Mouse (Mus musculus) R1 (cell line): ENCODE measurements at regions not wholly inside any gene's neighbourhood (a gene's known extent, or its start where the extent isn't known, plus 50 kb on each side); places are given as distances from the start of the nearest gene placed in this dataset.

Source experiments
- DNase-seq: peaks from one replicate; pipeline ENCODE4 v3.0.0-alpha.2; 2018; ENCODE audit warnings: low read depth, low spot score

- no peak for DNase-seq
Observed at GRCm38 (mm10) chr19:27563592-27563991, 134.0 kb upstream of the Pum3 start.

GRCm38 (mm10) chr19:27558199-27558598 lies 128.6 kb upstream of the Pum3 start:
- DNase-seq, result no peak

- no peak for DNase-seq
Observed at GRCm38 (mm10) chr19:27556697-27557096, 127.1 kb upstream of the Pum3 start.

GRCm38 (mm10) chr19:27554841-27555240 lies 125.2 kb upstream of the Pum3 start:
- no peak for DNase-seq

- DNase-seq, result no peak
Observed at GRCm38 (mm10) chr19:27553266-27553665, 123.6 kb upstream of the Pum3 start.

GRCm38 (mm10) chr19:27537746-27538145 lies 108.1 kb upstream of the Pum3 start:
- DNase-seq, result no peak

- DNase-seq, result peak; percentile 61
Observed at GRCm38 (mm10) chr19:27537066-27537465, 107.4 kb upstream of the Pum3 start.

GRCm38 (mm10) chr19:27527940-27528558 lies 98.4 kb upstream of the Pum3 start:
- DNase-seq, result no peak

- no peak for DNase-seq
Observed at GRCm38 (mm10) chr19:27519326-27520061, 89.9 kb upstream of the Pum3 start.

GRCm38 (mm10) chr19:27514267-27514666 lies 84.6 kb upstream of the Pum3 start:
- DNase-seq, result no peak

- DNase-seq, result no peak
Observed at GRCm38 (mm10) chr19:27513535-27513934, 83.9 kb upstream of the Pum3 start.

GRCm38 (mm10) chr19:27511340-27511739 lies 81.7 kb upstream of the Pum3 start:
- peak; percentile 81 for DNase-seq

- no peak for DNase-seq
Observed at GRCm38 (mm10) chr19:27509956-27510639, 80.5 kb upstream of the Pum3 start.

GRCm38 (mm10) chr19:27498278-27498677 lies 68.7 kb upstream of the Pum3 start:
- DNase-seq, result no peak

GRCm38 (mm10) chr19:27492468-27492867 lies 62.8 kb upstream of the Pum3 start:
- DNase-seq, result no peak

- DNase-seq, result no peak
Observed at GRCm38 (mm10) chr19:27491873-27492272, 62.2 kb upstream of the Pum3 start.

GRCm38 (mm10) chr19:27489053-27489452 lies 59.4 kb upstream of the Pum3 start:
- peak; percentile 21 for DNase-seq
